Mouse (Mus musculus): Measurements from ENCODE around the gene Tbx21.

Gene Tbx21

DNA sequence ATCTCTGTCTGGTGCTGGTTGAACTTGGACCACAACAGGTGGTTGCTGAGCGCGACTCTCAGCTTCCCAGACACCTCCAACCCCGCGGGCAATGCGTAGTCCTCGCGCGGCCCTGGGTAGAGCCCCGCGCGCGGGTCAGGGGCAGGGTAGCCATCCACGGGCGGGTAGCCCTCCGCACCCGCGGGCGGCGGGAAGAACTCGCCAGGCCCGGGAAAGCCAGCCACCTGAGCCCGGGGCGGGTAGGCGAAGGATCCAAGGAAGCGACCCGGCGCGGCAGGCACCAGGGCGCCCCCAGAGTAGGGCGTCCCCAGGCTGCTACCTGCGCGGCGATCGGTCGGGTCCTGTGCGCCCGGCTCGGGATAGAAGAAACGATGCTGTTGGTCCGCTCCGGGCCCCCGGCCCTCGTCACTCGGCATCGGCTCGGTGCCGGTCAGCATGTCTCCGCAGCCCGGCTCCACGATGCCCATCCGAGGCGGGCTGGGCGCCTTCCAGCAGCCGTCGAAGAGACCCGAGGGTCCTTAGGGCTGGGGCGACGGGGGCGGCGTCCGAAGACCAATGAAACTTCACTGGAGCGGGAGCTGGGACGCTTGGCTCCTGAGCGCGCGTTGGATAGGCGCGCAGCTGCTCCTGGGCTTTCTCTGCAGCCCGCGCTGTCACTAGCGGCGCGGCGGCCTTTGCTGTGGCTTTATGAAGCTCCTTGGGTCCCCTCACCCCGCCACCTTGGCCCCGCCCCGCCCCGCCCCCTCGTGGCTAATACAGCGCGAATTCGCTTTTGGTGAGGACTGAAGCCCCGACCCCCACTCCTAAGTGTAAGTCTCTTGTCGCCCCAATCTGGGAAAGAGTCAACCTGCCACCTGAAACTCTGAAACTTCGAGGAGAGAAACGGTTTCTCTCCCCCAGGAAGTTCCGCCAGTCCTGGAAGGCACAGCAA lies at the start of gene Tbx21:
Tbx21 (minus strand) TSS at position 661 of the 931 bp plus-strand sequence.
- in situ Hi-C loops (cut with MboI; ENCODE audit: low sequenced_read_pairs) = no loop called here

DNA sequence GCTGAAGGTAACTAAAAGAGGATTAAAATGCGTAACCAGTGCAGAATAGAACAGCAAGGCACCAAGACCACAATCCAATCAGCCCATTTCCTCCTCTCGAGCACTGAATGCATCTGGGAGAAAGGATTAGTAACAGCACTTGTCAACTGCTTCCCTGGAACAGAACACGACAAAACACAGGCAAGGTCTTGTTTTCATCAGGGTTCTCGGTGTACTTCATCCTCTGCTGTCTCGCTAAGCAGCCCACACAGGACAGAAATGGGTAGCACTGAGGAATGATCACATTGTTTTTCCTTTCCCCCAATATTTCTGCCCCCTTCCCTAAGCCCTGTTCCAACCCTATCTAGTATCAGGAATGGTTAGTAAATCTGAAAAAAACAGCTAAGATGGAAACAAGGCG lies 45.2 kb upstream of the Tbx21 start:
- in situ Hi-C loops (cut with MboI; ENCODE audit: low sequenced_read_pairs) = no loop called here

DNA sequence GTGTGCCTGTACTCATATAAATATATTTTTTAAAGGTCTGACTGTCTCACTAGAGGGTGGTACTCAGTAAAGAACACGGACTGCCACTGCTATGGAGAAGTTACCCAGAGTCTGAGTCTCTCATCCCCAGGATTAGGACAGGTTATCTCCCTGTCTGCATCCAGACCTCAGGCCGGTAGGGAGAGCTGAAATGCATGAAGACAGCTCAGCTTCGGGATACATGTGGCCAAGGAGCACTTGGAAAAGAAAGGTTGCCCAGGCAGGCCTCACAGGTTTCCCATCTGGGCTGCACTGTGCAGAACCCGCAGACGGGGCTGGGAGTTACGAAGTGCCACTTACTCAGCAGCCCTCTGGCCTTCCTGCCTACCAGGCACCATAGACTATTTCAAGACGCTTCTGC lies 41.9 kb upstream of the Tbx21 start:
- in situ Hi-C loops (cut with MboI; ENCODE audit: low sequenced_read_pairs) = no loop called here

DNA sequence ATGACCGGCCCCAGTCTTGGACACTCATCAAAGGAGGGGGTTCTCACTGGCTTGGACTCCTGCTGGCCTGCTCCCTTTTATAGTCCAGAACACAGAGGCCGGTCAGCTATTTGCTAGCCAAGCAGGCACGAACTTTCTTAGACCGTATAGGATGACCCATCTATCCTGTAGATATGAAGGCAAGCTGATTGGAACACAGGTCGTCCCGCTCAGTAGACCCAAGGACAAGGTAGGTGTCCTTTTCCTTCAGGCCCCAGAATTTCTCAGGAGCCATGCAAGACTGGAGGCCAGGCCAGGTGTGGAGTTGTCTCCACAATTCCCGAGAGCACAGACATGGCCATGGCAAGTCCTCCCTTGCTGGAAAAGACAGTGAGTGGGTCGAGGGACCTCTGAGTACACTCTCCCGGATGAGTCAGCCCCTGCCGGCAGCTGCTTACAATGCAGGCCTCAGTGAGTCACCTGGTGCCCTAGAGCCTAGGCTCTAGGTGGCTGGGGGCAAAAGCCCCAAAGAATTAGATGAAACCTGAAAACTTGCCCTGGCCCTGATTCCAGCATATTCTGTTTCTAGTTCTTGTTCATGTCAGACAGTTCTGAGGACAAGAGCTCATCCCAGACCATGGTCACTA lies 37.6 kb upstream of the Tbx21 start:
- in situ Hi-C loops (cut with MboI; ENCODE audit: low sequenced_read_pairs) = no loop called here

DNA sequence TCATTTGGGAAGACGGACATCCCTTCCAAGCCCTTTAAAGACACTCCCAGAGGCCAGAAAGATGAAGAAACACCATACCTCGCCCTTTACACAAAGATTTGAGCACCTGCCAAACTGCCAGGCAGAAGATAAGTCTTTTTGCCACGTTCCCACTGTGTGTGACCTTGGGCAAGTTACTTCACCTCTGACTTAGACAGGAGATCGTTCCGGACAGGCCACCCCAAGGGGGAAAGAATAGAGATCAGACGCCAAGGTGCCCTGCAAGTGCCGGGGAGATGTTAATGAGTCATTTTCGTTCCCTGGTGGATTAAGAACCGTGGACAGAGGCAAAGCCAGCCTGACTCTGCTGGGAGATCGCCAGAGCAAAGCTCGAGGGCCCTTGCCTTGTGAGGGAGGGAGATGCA lies 36.9 kb upstream of the Tbx21 start:
- in situ Hi-C loops (cut with MboI; ENCODE audit: low sequenced_read_pairs) = no loop called here

DNA sequence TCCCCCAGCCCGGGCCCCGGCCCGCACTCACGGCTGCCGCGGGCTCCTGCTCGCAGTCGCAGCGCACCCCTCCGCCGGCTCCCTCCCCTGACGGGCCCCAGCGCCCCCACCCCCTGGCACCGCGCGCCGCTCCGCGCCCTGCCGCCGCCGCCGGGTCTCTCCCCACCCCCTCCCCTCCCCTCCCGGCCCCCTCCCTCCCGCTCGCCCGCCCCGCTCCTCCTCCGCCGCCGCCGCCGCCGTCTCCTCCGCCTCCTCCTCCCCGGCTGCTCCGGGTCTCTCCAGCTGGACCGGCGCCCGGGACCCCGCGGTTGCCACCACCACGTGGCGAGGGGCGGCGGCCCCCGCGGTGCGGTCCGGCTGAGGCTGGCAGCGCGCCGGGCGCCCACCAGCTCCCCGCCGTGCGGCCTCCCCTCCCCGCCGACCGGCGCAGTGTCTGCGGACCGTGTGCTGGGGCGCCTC lies 36.2 kb upstream of the Tbx21 start, which contains the start of gene Tbkbp1:
Tbkbp1 (minus strand) TSS at position 153 of the 459 bp plus-strand sequence.
- in situ Hi-C loops (cut with MboI; ENCODE audit: low sequenced_read_pairs) = no loop called here

DNA sequence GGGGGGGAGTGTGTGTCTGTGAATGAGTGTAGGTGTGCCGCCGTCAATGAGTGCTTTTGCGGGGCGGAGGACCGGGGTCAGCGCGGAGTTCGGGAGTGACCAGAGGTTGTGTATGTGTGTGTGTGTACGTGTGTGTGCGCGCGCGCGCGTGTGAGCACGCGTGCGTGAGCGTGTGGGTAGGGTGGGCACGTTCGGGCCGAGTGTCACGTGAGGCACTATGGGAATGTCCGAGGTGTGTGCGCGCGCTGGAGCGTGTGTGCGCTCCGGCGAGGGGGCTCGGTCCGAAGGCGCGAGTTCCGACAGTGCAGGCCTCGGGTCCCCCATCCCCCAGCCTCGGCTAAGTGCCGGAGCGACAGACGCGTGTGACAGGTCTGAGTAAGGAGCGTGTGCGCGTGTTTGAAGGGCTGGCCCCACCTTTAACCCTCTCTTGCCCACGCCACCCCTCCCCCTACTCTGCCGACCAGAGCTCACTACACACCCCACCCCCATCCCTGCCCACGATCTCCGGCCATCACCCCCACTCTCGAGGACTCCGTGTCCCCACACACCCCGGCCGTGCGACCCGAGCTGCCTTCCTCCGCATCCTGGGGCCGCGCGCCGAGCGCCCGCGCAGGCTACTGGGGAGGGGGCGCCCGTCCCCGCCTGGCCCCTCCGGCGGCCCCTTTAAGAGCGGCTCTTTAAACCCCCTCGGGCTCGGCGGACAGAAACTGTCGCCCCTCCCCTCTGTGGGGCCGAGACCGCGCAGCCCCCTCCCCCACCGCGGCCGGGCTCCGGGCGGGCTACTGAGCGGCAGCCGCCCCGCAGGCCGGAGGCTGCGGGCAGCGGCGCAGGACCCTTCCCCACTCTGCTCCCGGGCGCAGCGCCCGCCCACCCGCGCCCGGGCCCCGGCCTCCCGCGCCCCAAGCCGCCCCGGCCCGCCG lies 35.5 kb upstream of the Tbx21 start:
- in situ Hi-C loops (cut with MboI; ENCODE audit: low sequenced_read_pairs) = no loop called here

DNA sequence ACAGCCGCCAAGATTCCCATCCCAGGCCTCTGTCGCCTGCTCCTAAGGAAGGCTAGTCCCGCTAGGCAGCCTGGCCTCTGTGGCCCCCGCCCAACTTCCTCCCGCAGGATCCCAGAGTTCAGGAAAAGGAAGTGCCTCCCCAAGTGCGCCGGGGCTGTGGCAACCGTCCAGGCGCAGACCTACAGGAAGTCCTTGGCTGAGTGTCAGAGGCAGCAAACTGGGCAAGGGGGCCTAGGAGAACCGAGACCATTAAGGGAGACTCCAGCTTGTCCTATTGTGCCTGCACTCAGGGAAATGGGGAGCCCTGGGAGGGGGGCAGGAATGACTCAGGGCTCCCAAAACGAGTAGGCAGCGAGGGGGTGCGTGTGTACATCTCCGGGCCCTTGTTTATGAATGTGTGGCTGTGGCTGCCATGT lies 34.9 kb upstream of the Tbx21 start:
- in situ Hi-C loops (cut with MboI; ENCODE audit: low sequenced_read_pairs) = loop anchor here (5.0 kb wide), 1 partner anchor 48 kb away; no protein-coding TSS in a partner anchor

DNA sequence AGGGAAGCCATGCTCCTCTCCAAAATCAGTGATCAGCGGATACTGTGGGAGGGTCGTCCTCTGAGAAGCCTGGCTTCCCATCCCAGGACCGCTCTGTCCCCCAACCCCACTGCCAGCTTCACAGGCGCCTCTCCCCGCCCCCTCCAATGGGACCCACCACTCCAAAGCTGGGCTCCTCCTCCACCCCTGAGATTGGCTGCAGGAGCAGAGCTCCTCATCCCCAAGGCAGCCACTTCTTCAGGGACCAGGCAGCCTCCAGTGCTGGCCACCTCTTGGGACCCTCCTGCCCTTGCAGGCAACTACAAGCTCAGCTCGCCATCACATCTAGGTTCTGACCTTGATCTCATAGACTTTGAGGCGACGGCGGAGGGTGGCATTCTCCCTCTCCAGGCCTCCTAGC lies 33.9 kb upstream of the Tbx21 start:
- in situ Hi-C loops (cut with MboI; ENCODE audit: low sequenced_read_pairs) = loop anchor here (5.0 kb wide), 1 partner anchor 47 kb away; no protein-coding TSS in a partner anchor

DNA sequence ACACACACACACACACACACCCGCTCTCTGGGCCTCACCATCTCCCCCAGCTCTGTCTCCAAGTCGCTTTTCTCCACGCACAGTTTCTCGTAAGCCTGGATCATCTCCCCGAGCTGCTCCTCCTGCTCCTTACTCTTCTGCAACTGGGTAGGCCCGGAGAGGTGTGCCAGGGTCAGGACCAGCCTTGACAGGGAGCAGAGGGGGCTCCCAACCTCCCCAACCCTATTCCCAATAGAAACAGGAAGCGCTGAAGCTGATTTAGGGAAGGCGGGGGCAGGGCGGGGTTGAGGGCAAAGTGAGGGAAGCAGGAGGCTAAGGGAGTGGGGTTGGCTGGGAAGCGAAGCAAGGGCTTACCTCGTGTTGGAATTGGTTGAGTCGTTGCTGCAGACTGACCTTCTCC lies 33.5 kb upstream of the Tbx21 start:
- in situ Hi-C loops (cut with MboI; ENCODE audit: low sequenced_read_pairs) = loop anchor here (5.0 kb wide), 1 partner anchor 46 kb away; no protein-coding TSS in a partner anchor

DNA sequence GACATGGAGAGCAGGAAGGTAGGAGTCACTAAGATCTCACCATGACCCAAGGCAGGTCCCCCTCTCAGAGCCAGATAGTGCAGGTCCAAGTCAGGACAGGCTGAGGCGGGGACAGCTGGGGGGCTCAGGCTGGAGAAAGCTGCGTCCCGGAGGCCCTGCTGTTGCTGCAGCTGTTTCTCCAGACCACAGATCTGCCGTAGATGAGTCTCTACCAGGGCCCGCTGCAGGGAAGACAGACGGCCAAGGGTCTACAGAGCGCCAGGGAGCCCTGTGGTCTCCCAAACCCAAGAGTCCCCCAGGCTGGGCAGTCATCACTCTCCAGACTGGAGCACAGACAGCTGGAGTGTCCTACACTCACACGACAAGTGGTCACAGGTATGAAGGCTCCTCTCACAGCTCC lies 32.2 kb upstream of the Tbx21 start:
- in situ Hi-C loops (cut with MboI; ENCODE audit: low sequenced_read_pairs) = loop anchor here (5.0 kb wide), 1 partner anchor 45 kb away; no protein-coding TSS in a partner anchor

DNA sequence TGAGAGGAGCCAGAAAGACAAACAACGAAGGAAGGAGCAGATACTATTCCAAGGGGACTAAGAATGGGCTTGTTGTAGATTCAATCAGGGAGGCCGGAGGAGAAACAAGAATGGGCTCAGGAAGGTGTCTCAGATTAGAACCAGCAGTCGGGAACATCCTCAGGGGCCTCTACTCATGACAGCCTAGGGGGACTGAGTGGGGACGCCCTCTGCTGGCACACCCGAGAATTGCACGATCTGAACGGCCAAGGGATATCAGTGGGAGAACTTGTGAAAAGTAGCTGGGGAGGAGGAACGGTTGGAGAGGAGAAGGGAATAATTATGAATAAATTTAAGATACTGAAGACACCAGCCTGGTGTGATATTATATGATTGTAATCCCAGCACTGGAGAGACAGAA lies 31.6 kb upstream of the Tbx21 start:
- in situ Hi-C loops (cut with MboI; ENCODE audit: low sequenced_read_pairs) = loop anchor here (5.0 kb wide), 1 partner anchor 44 kb away; no protein-coding TSS in a partner anchor

DNA sequence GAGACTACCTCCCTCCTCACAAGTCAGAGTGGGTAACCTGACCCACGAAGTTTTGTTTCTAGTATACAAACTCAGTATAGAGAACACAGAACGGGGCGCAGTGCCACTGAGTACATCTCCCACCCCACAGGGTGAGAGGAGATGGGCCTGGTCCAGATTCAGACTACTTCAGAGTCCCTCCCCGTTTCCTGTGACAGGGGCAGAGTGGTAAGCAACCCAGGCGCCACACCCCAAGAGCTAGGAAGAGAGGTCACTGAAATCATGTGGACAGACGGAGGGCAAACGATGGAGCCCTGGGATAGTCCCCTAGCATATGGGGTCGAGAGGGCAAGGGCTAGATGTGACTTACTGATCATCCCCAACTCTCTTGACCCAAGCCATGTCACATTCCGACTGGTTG lies 30.8 kb upstream of the Tbx21 start:
- in situ Hi-C loops (cut with MboI; ENCODE audit: low sequenced_read_pairs) = loop anchor here (5.0 kb wide), 1 partner anchor 44 kb away; no protein-coding TSS in a partner anchor

DNA sequence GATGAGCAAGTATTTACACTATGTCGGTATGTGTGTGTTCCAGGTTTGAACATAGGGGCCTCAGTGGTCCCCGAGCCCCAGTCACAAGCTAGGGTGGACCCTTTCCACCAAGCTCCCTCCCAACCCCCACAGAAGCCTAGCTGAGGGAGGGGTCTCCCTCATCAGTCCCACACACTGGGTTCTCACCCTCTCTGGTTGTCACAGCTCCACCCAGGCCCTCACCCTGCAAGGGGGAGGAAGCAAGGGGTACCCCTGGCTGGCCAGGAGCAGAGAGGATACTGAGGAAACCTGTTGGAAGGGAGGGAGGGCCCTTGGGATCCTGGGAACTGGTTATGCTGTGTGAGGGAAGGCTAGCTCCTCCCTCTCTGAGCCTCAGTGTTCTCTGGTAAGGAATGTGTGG lies 30.2 kb upstream of the Tbx21 start:
- in situ Hi-C loops (cut with MboI; ENCODE audit: low sequenced_read_pairs) = loop anchor here (5.0 kb wide), 1 partner anchor 43 kb away; no protein-coding TSS in a partner anchor

DNA sequence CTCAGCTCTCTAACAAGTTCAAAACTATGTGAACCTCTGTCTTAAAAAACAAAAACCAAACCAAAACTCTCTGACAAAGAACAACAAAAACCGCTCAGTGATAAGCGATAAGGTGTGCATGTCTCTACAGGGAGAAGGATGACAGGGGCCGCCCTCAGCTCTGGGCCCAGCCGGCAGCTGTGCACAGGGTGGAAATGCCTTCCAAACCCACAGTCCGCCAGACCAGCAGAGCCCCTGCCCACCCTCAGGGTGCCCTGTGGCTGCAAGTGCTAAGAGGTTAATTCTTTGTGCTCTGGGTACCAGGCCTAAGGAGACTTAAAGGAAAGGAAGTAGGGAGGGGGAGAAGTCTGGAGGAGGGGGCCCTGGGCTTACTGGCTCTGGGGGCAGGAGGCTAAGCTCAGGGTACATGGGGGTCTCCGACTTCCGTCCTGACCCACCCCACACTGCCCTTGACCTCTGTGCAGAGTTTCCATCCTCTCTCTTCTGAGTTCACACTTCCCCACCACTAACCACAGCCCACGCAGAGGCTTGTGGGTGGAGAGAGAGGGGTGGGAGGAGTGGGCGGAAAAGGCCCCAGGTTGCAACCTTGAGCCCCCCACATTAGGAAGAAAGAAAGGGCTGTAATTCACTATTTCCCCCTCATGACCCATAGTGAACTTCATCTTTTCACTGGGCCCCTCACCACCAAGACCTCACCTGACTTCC lies 28.2 kb upstream of the Tbx21 start:
- in situ Hi-C loops (cut with MboI; ENCODE audit: low sequenced_read_pairs) = no loop called here

DNA sequence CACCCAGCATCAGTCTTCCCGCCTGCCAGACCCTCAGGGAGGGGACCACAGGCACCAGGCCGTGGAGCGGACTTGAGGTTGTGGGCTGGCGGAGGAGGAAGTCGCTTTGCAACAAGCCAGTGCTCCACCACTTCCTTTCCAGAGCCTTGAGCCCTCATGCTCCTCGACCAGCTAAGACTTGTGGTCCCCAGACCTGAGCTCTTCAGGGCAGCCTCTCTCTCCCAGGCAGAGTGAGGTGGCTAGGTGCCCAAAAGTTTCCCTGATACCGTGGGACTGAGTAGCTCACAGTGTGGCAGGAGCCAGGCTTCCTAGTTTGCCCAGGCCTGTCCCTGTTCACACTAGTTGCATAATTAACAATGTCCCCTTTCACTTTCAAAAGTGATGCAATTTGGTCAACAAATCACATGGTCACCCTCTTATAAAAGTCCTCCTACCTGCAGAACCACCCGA lies 27.1 kb upstream of the Tbx21 start:
- in situ Hi-C loops (cut with MboI; ENCODE audit: low sequenced_read_pairs) = no loop called here

DNA sequence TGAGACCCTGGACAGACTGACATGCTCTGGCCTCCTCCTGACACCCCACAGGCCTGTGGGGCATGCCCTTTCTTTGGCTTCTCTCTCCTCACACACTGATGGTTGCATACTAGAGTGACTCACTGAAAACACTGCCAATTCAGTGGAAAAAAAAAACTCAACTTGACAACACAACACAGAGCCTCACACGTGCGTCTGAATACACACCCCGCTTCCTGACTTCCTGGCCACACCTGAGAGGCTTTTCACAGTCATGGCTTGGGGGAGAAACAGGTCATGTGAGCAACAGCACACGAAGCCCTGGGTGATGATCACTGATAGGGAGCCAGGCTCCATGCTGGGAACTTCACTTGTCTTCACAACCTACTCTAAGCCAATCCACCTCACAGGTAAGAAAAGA lies 25.7 kb upstream of the Tbx21 start:
- in situ Hi-C loops (cut with MboI; ENCODE audit: low sequenced_read_pairs) = no loop called here

DNA sequence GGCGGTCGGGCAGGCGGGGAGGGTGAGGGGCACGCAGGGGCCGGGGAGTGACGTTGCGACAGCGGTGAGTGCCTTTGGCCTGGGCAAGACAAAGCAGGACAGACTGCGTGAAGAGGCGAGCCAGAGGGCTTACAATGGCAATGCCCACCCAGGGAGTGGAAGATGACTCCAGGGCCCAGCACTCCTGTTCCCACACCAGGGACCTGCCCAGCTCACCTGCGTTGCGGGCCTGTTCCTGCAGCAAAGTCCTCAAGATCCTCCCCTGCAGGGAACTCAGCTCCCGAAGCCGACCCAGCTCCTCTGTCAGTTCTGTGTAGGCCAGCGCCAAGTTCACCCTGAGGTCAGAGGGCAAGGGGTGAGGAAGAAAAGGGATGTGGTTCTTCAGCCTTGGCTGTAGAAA lies 24.1 kb upstream of the Tbx21 start:
- in situ Hi-C loops (cut with MboI; ENCODE audit: low sequenced_read_pairs) = no loop called here

DNA sequence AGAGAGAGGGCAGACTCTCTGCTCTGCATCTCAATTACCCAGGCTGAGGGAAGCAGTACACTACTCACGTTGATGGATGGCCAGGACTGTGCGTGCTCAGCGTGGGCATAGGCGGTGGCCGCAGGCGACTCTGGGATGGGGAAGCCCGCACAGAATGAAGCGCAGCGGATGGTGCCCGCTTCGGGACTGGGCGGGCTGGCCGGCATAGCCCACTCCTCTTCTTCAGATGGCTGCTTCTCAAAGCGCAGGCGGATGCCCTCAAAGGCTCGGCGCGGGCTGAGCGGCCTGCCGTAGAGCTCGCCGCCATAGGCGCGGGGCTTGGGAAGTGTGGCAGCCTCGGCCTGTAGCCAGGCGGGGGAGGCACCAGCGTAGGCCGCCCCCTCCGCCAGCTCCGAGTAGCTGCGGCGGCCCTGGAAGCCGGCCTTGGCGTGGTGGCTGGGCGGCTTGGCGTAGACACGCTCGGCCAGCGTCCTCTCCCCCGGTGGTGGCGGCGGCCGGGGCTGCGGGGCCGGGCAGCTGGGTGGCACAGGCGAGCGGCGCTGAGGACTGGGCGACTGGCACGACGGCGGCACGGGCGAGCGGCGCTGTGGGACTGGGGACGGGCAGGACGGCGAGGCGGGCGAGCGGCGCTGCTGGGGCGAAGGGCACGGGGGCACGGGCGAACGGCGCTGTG lies 23.6 kb upstream of the Tbx21 start:
- in situ Hi-C loops (cut with MboI; ENCODE audit: low sequenced_read_pairs) = no loop called here
